Mouse (Mus musculus) heart, embryonic 16.5 days (tissue): Measurements from ENCODE around the gene Dcaf1. TPM values are rescaled to one million over a fixed set of nuclear protein-coding genes. Genes with fewer than 3 reads are reported as not detected.

ENCODE experiments used
- ATAC-seq: fragments of 200-750 bp; cut with Nextera tagmentation; replicated peaks from 2 replicates; pipeline ENCODE4 v1.8.0; 2017; ENCODE audit warnings: moderate number of reproducible peaks; ENCODE audit not compliant: insufficient read depth, low FRiP score; ENCODE audit errors: extremely low read depth
- H3K27ac ChIP-seq: fragments of 300-500 bp; sonication (generic); 2 replicates; pipeline ENCODE4 v1.5.1; 2014; ENCODE audit warnings: mild to moderate bottlenecking, low read length, control low read depth, moderate library complexity
- H3K27me3 ChIP-seq: fragments of 300-500 bp; sonication (generic); 2 replicates; pipeline ENCODE4 v1.6.1; 2014; ENCODE audit warnings: low read length, mixed read lengths; ENCODE audit not compliant: control insufficient read depth, insufficient read depth
- H3K36me3 ChIP-seq: fragments of 300-500 bp; sonication (generic); 2 replicates; pipeline ENCODE4 v1.6.1; 2014; ENCODE audit not compliant: control insufficient read depth, insufficient read depth
- H3K4me1 ChIP-seq: fragments of 300-500 bp; sonication (generic); 2 replicates; pipeline ENCODE4 v1.6.1; 2014; ENCODE audit warnings: low read length, mixed read lengths; ENCODE audit not compliant: control insufficient read depth, insufficient read depth
- H3K4me2 ChIP-seq: fragments of 300-500 bp; sonication (generic); 2 replicates; pipeline ENCODE4 v1.6.1; 2014; ENCODE audit warnings: low read depth, mild to moderate bottlenecking, control low read depth, low read length
- H3K4me3 ChIP-seq: fragments of 300-500 bp; sonication (generic); 2 replicates; pipeline ENCODE4 v1.5.1; 2014; ENCODE audit warnings: mild to moderate bottlenecking, control low read depth, low read length
- H3K9ac ChIP-seq: fragments of 300-500 bp; sonication (generic); 2 replicates; pipeline ENCODE4 v1.6.1; 2014; ENCODE audit warnings: low read length, control low read depth
- H3K9me3 ChIP-seq: fragments of 300-500 bp; sonication (generic); replicated peaks from 2 replicates; pipeline ENCODE4 v1.6.1; 2016; ENCODE audit warnings: low read length; ENCODE audit not compliant: control insufficient read depth
- WGBS: fragments of 180-500 bp; shearing (Covaris S2); extraction: QIAGEN DNeasy Blood & Tissue Kit; methylation state at CpG from one replicate; pipeline ENCODE4 v1.1.7; 2014; 5-methylcytosine and 5-hydroxymethylcytosine counted together
- polyA plus RNA-seq: library from polyadenylated mRNA; unstranded; fragments of >200 nt; fragmentation: Nextera tagmentation; extraction: Ambion mirVana; gene quantifications from 2 replicates; pipeline ENCODE4 v1.2.1, GENCODE M21; 2015

Dcaf1 gene
- polyA plus RNA-seq: 17.8 and 18.0 TPM in 2 replicates

DNA sequence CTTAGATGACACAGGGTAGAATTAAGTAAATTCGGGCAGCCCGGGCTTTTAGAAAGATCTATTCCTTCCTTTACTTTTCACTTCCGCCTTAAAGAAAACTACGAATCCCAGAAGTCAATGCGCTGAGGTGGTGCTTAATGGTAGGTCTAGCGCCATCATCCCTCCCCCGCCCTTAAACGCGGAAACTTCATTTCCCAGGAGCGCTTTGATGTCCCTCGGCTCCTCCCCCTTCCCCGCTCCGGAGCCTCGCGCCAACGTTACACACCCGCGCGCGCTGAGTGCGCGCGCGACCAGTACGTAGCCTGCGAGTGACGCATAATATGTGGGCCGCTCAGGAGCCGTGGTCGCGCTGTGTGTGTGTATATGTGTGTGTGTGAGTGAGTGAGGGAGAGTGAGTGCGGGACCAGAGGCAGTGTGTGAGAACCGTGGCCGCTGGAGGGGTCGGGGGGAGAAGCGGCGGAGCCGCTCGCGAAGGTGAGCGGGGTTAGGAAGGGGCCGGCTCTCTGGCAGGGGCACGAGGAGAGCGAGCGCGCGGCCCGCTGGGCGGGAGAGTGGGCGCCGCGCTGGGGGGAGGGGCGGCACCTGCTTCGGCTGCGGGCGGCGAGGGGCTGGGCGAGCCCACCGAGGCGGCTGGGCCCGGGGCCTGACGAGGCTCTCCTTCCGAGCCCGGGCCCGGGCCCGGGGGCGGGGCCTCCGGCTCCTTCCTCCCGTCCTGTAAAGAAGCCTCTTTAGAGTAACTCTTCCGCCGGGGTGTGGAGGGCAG is at the start of gene Dcaf1:
Dcaf1 (plus strand) TSS at position 257 of the 763 bp plus-strand sequence.
- H3K27me3 ChIP-seq: no peaks in the 10 kb centered on the region
- peak within 1 kb of the TSS; percentile 95 for H3K27ac ChIP-seq
- H3K4me1 ChIP-seq: peaks cover 7% of the 10 kb centered on the region
- H3K9ac ChIP-seq: peak within 1 kb of the TSS; percentile 93
- ATAC-seq: peak; percentile 94
- H3K9me3 ChIP-seq: no peaks in the 10 kb centered on the region
- no peaks in the 10 kb centered on the region for H3K36me3 ChIP-seq
- H3K4me2 ChIP-seq: peak within 1 kb of the TSS; percentile 85
- H3K4me3 ChIP-seq: peak within 1 kb of the TSS; percentile 99
- 0% methylated on average over 67 of the region's 71 CpGs for WGBS

DNA sequence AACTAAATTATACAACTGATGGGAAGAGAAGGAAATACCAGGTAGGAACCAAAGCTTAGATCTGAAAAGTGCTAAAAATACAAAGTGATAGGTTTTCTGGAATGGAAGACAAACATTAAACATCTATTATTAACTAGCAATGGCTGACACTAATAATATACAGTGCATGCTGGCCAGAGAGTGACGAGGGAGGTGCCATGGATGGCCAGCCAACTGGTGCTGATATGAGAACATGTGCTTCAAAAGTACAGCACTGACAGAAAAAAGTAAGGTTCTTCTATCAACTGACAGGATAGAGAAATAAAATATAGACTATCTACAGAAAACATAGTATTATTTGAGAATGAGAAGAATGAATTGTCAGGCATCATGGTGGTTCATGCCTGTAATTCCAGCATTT is 45.6 kb upstream of the Dcaf1 start:
- WGBS: 48% methylated on average over 1 of the region's 1 CpGs

GRCm38 (mm10) chr9:106777423-106777822 is 44.3 kb upstream of the Dcaf1 start:
- 75% methylated on average over 3 of the region's 3 CpGs for WGBS
- no peak overlapping the region for H3K9ac ChIP-seq
- no peak overlapping the region for H3K4me2 ChIP-seq
- ATAC-seq: no peak
- no peaks in the 10 kb centered on the region for H3K9me3 ChIP-seq
- H3K4me1 ChIP-seq: 0 out of 2 replicates have a peak, but pooled peaks cover 5% of the 10 kb centered on the region
- no peak overlapping the region for H3K27ac ChIP-seq
- no peaks in the 10 kb centered on the region for H3K27me3 ChIP-seq
- no peaks in the 10 kb centered on the region for H3K36me3 ChIP-seq
- H3K4me3 ChIP-seq: no peak overlapping the region

More for the DNA sequence above, 45.6 kb upstream of the Dcaf1 start:
- Histone ChIP-seq H3K36me3 (no peaks in the 10 kb centered on the region), H3K4me2 (no peak overlapping the region), H3K9me3 (no peaks in the 10 kb centered on the region), H3K27me3 (no peaks in the 10 kb centered on the region), H3K27ac (no peak overlapping the region), H3K9ac (no peak overlapping the region), H3K4me3 (no peak overlapping the region), H3K4me1 (0 out of 2 replicates have a peak, but pooled peaks cover 5% of the 10 kb centered on the region)
- ATAC-seq: no peak

GRCm38 (mm10) chr9:106778319-106778718 is 43.4 kb upstream of the Dcaf1 start:
- H3K4me3 ChIP-seq: no peak overlapping the region
- ATAC-seq: no peak
- H3K9me3 ChIP-seq: no peaks in the 10 kb centered on the region
- 76% methylated on average over 4 of the region's 4 CpGs for WGBS
- no peak overlapping the region for H3K9ac ChIP-seq
- no peaks in the 10 kb centered on the region for H3K27me3 ChIP-seq
- H3K36me3 ChIP-seq: no peaks in the 10 kb centered on the region
- H3K27ac ChIP-seq: no peak overlapping the region
- H3K4me2 ChIP-seq: no peak overlapping the region
- 0 out of 2 replicates have a peak, but pooled peaks cover 3% of the 10 kb centered on the region for H3K4me1 ChIP-seq

GRCm38 (mm10) chr9:106780086-106780485 is 41.6 kb upstream of the Dcaf1 start:
- H3K4me1 ChIP-seq: 0 out of 2 replicates have a peak, but pooled peaks cover 2% of the 10 kb centered on the region
- H3K27me3 ChIP-seq: no peaks in the 10 kb centered on the region
- no peak overlapping the region for H3K4me2 ChIP-seq
- no peaks in the 10 kb centered on the region for H3K9me3 ChIP-seq
- no peak for ATAC-seq
- H3K27ac ChIP-seq: no peak overlapping the region
- H3K4me3 ChIP-seq: no peak overlapping the region
- WGBS: 85% methylated on average over 3 of the region's 3 CpGs
- no peaks in the 10 kb centered on the region for H3K36me3 ChIP-seq
- H3K9ac ChIP-seq: no peak overlapping the region

DNA sequence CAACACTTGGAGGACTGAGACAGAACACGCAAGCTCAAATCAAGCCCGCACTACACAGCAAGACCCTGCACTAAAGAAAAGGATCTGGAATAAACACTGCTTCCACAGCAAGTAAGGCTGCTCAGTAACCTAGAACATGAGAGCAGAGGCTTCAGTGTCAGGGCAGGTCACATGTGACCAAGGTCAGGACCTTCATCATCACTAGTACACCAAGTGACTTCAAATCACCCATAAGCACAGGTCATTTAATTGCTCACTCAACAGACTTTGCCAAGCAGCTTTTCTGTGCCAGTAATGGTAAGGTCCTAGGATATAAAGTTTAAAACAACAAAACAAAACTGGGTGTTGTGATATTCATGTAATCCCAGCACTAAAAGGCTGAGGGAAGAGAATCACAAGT is 38.1 kb upstream of the Dcaf1 start:
- Histone ChIP-seq H3K36me3 (no peaks in the 10 kb centered on the region), H3K27me3 (no peaks in the 10 kb centered on the region), H3K9ac (no peak overlapping the region), H3K4me1 (peaks cover 9% of the 10 kb centered on the region), H3K9me3 (no peaks in the 10 kb centered on the region), H3K4me2 (no peak overlapping the region), H3K4me3 (no peak overlapping the region), H3K27ac (no peak overlapping the region)
- 96% methylated on average over 2 of the region's 2 CpGs for WGBS
- no peak for ATAC-seq

DNA sequence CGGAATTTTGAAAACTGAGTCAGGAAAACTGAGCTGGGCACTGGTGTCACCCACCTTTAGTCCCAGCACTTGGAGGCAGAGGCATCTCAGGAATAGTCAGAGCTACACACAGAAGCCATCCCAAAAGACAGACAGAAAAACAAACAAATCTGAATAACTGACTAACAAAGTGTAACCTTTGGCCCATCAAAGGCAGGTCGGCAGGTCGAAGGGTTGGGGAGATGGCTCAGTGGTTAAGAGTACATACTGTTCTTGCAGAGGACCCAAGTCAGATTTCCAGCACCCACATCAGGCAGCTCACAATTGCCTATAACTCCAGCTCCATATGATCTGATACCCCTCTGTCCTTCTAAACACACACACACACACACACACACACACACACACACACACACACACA is 36.5 kb upstream of the Dcaf1 start:
- Histone ChIP-seq H3K27ac (no peak overlapping the region), H3K9ac (no peak overlapping the region), H3K9me3 (no peaks in the 10 kb centered on the region), H3K4me2 (no peak overlapping the region), H3K4me1 (peaks cover 14% of the 10 kb centered on the region), H3K36me3 (no peaks in the 10 kb centered on the region), H3K4me3 (no peak overlapping the region), H3K27me3 (no peaks in the 10 kb centered on the region)
- WGBS: 79% methylated on average over 3 of the region's 3 CpGs
- ATAC-seq: no peak

DNA sequence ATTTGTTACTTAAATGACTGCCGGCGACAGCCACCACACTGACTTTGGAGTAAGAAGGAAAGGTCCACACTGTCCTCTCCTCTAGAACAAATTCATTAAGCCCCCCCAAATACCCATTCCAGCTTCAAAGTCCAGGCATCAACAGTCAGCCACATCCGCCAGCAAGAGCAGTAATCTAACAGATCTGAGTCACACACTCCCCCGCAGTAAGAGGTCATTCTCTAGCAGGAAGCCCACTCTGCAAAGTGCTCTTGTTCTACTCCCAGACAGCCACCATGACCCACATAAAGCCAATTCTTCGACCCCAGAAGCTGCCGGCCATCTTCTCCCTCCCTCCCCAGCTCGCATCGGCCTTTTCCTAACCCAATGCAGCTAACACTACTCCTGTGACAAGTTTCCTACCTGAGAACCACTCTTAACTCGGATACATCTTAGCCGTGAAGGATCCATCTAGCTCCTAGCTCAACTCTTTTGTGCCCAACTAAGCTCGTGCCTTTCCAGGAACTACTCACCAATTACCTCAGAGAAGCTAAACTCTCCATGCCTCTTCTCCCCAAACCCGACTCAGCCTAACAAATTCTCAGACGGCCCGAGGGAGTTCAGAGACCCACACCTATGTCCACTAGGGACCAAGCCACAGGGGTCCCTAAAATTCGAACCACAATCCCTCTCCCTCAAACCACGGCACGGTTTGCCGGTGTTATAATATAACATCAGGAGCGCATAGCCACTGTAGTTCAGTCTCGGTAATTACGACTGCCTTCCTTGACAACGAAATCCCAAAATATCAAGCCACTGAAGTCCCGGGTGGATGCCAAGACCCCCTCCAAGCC is 33.5 kb upstream of the Dcaf1 start:
- H3K36me3 ChIP-seq: no peaks in the 10 kb centered on the region
- peak; percentile 9; the same call in 1 of the 2 replicates for ATAC-seq
- peak overlapping the region; percentile 93 for H3K27ac ChIP-seq
- peak overlapping the region; percentile 100 for H3K9ac ChIP-seq
- peaks cover 14% of the 10 kb centered on the region for H3K4me1 ChIP-seq
- H3K4me2 ChIP-seq: peak overlapping the region; percentile 94
- H3K27me3 ChIP-seq: no peaks in the 10 kb centered on the region
- H3K9me3 ChIP-seq: no peaks in the 10 kb centered on the region
- WGBS: 7% methylated on average over 23 of the region's 23 CpGs
- H3K4me3 ChIP-seq: peak overlapping the region; percentile 100
